Mouse (Mus musculus) lung, postnatal 0 days (tissue): ENCODE data around the gene Snapc5.

Source experiments
- CTCF ChIP-seq: IDR thresholded peaks from 2 replicates; pipeline ENCODE4 v1.5.1; 2016; ENCODE audit warnings: antibody characterized with exemption, mild to moderate bottlenecking
- EP300 ChIP-seq: IDR thresholded peaks from 2 replicates; pipeline ENCODE4 v1.6.1; 2016; ENCODE audit warnings: antibody characterized with exemption, mild to moderate bottlenecking, control low read depth

DNA sequence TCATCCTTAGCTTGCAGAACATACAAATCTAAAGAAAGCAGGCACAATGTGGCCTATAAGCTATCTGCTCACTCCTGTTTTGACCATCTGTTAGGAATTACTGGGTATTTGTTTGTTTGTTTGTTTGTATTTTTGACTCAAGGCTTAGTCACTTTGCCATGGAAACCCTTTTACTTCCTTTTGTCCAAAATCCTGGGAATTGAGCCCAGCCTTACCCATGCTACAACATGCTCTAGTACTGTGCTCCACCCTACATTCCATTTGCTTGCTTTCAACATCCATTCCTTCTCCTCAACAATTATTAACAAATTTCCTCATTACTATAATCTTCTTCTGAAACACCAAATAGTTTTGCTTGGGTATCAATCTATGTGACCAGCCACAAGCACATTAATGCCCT lies 23.8 kb downstream of the Snapc5 start:
- no peak for TF ChIP-seq CTCF
- no peak for TF ChIP-seq EP300
